Mouse (Mus musculus): ENCODE measurements around the gene Tmtc1.

The Tmtc1 gene

GRCm38 (mm10) chr6:148420387-148420786 lies 23.8 kb downstream of the Tmtc1 start:
- no peak for DNase-seq (ENCODE audit: low spot score in 2 of 2)

GRCm38 (mm10) chr6:148416597-148416996 lies 27.6 kb downstream of the Tmtc1 start:
- DNase-seq (ENCODE audit: low spot score in 2 of 2) = no peak

- DNase-seq (ENCODE audit: low spot score in 2 of 2) = no peak
These were observed 30.6 kb downstream of the Tmtc1 start for GRCm38 (mm10) chr6:148413638-148414037.

- no peak for DNase-seq (ENCODE audit: low spot score in 2 of 2)
These were observed 37.2 kb downstream of the Tmtc1 start for GRCm38 (mm10) chr6:148406792-148407490.

GRCm38 (mm10) chr6:148405599-148405998 lies 38.6 kb downstream of the Tmtc1 start:
- DNase-seq (ENCODE audit: low spot score in 2 of 2) = no peak

GRCm38 (mm10) chr6:148404500-148404899 lies 39.7 kb downstream of the Tmtc1 start:
- no peak for DNase-seq (ENCODE audit: low spot score in 2 of 2)

- DNase-seq (ENCODE audit: low spot score in 2 of 2) = no peak
These were observed 40.4 kb downstream of the Tmtc1 start for GRCm38 (mm10) chr6:148403761-148404160.

GRCm38 (mm10) chr6:148401031-148401430 lies 43.2 kb downstream of the Tmtc1 start:
- no peak for DNase-seq (ENCODE audit: low spot score in 2 of 2)

- DNase-seq (ENCODE audit: low spot score in 2 of 2) = no peak
These were observed 44.6 kb downstream of the Tmtc1 start for GRCm38 (mm10) chr6:148399541-148399940.

- no peak for DNase-seq (ENCODE audit: low spot score in 2 of 2)
These were observed 45.3 kb downstream of the Tmtc1 start for GRCm38 (mm10) chr6:148398888-148399287.

GRCm38 (mm10) chr6:148397270-148397669 lies 46.9 kb downstream of the Tmtc1 start:
- DNase-seq (ENCODE audit: low spot score in 2 of 2) = no peak

GRCm38 (mm10) chr6:148395272-148395671 lies 48.9 kb downstream of the Tmtc1 start:
- DNase-seq (ENCODE audit: low spot score in 2 of 2) = no peak

- no peak for DNase-seq (ENCODE audit: low spot score in 2 of 2)
These were observed 49.9 kb downstream of the Tmtc1 start for GRCm38 (mm10) chr6:148394294-148394693.

GRCm38 (mm10) chr6:148392147-148392546 lies 52.0 kb downstream of the Tmtc1 start:
- DNase-seq (ENCODE audit: low spot score in 2 of 2) = no peak

- no peak for DNase-seq (ENCODE audit: low spot score in 2 of 2)
These were observed 52.9 kb downstream of the Tmtc1 start for GRCm38 (mm10) chr6:148391286-148391685.

GRCm38 (mm10) chr6:148390630-148391276 lies 53.4 kb downstream of the Tmtc1 start:
- no peak for DNase-seq (ENCODE audit: low spot score in 2 of 2)

GRCm38 (mm10) chr6:148387990-148388389 lies 56.2 kb downstream of the Tmtc1 start:
- no peak for DNase-seq (ENCODE audit: low spot score in 2 of 2)

GRCm38 (mm10) chr6:148384111-148384895 lies 59.9 kb downstream of the Tmtc1 start:
- peak in 1 of 2 experiments; percentile 24 for DNase-seq (ENCODE audit: low spot score in 2 of 2)

GRCm38 (mm10) chr6:148381163-148381782 lies 62.9 kb downstream of the Tmtc1 start:
- DNase-seq (ENCODE audit: low spot score in 2 of 2) = no peak

GRCm38 (mm10) chr6:148375618-148376209 lies 68.5 kb downstream of the Tmtc1 start:
- no peak for DNase-seq (ENCODE audit: low spot score in 2 of 2)

GRCm38 (mm10) chr6:148375015-148375414 lies 69.2 kb downstream of the Tmtc1 start:
- DNase-seq (ENCODE audit: low spot score in 2 of 2) = no peak

- no peak for DNase-seq (ENCODE audit: low spot score in 2 of 2)
These were observed 70.7 kb downstream of the Tmtc1 start for GRCm38 (mm10) chr6:148373444-148373843.

All from urinary bladder, adult 18-20 months (tissue).